Mouse (Mus musculus) neural tube, embryonic 10.5 days (tissue): Measurements from ENCODE around the gene Vmn1r226.

ENCODE experiments used
- DNase-seq: peaks from one replicate; pipeline ENCODE4 v3.0.0-alpha.2; 2017; ENCODE audit warnings: low spot score; ENCODE audit errors: extremely low spot score

The Vmn1r226 gene

GRCm38 (mm10) chr17:20682543-20682942, at the start of gene Vmn1r226:
Gene Vmn1r226 (plus strand): TSS chr17:20682843.
- DNase-seq: no peak

- DNase-seq: no peak
Observed at GRCm38 (mm10) chr17:20729543-20729942, 46.9 kb downstream of the Vmn1r226 start, which contains the start of gene Vmn1r227. Gene Vmn1r227 (plus strand): TSS chr17:20729843.
